Mouse (Mus musculus): ENCODE results near the gene Tirap.

DNA sequence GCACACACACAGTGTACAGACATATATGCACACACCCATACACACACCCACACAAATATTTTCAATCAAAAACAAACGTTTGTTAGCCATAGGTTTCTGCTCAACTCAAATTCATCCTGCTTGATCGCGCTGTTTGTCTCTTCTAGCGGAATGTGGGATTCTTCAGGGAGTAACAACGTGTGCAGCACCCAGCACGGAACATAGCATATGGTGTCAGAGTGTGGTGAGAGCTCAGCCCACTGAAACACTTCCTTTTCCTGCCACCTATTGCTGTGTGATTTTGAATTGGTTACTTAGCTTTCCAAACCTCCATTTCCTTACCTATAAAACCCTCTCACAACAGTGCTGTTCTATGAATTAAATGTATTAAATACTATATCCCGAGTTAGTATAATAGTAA lies 30.0 kb downstream of the Tirap start:
- TF ChIP-seq POLR2A (IDR thresholded peaks at IDR 0.05; ENCODE audit: low read depth, low read length): no peak
- no peak for TF ChIP-seq CTCF (IDR thresholded peaks at IDR 0.05; ENCODE audit: extremely low read depth, insufficient read length, insufficient replicate concordance, low read depth, low read length)
